Mouse (Mus musculus) liver, embryonic 13.5 days (tissue): ENCODE results near the gene Ccdc163. TPM values are rescaled to one million over a fixed set of nuclear protein-coding genes. Genes with fewer than 3 reads are reported as not detected.

ENCODE experiments used
- ATAC-seq: fragments of 200-750 bp; cut with Nextera tagmentation; 2 replicates; pipeline ENCODE4 v1.8.0; 2017; ENCODE audit warnings: low read depth, mild to moderate bottlenecking, moderate number of reproducible peaks, moderate library complexity
- DNase-seq: peaks from one replicate; pipeline ENCODE4 v3.0.0; 2022
- H3K27ac ChIP-seq: fragments of 300-500 bp; sonication (generic); 2 replicates; pipeline ENCODE4 v1.5.1; 2015; ENCODE audit warnings: moderate library complexity, mild to moderate bottlenecking, inconsistent platforms
- H3K27me3 ChIP-seq: fragments of 300-500 bp; sonication (generic); 2 replicates; pipeline ENCODE4 v1.6.1; 2015; ENCODE audit warnings: mild to moderate bottlenecking, inconsistent platforms
- H3K36me3 ChIP-seq: fragments of 300-500 bp; sonication (generic); 2 replicates; pipeline ENCODE4 v1.6.1; 2015; ENCODE audit warnings: mild to moderate bottlenecking, inconsistent platforms
- H3K4me1 ChIP-seq: fragments of 300-500 bp; sonication (generic); replicated peaks from 2 replicates; pipeline ENCODE4 v1.6.1; 2015; ENCODE audit warnings: inconsistent platforms
- H3K4me2 ChIP-seq: fragments of 300-500 bp; sonication (generic); 2 replicates; pipeline ENCODE4 v1.6.1; 2015; ENCODE audit warnings: inconsistent platforms, mild to moderate bottlenecking, moderate library complexity
- H3K4me3 ChIP-seq: fragments of 300-500 bp; sonication (generic); replicated peaks from 2 replicates; pipeline ENCODE4 v1.5.1; 2015; ENCODE audit warnings: mild to moderate bottlenecking, inconsistent platforms
- H3K9ac ChIP-seq: fragments of 300-500 bp; sonication (generic); 2 replicates; pipeline ENCODE4 v1.6.1; 2015; ENCODE audit warnings: mild to moderate bottlenecking, inconsistent platforms
- H3K9me3 ChIP-seq: fragments of 300-500 bp; sonication (generic); replicated peaks from 2 replicates; pipeline ENCODE4 v1.6.1; 2016; ENCODE audit warnings: inconsistent platforms
- WGBS: fragments of 180-500 bp; shearing (Covaris S2); methylation state at CpG from one replicate; pipeline ENCODE4 v1.1.7; 2015; ENCODE audit not compliant: insufficient replicate concordance; 5-methylcytosine and 5-hydroxymethylcytosine counted together
- polyA plus RNA-seq: library from polyadenylated mRNA; unstranded; fragments of >200 nt; fragmentation: Nextera tagmentation; extraction: Ambion mirVana; gene quantifications from 2 replicates; pipeline ENCODE4 v1.2.1, GENCODE M21; 2015

The Ccdc163 gene
- polyA plus RNA-seq, 1 experiment from 2014 or later: 13.3 TPM

DNA sequence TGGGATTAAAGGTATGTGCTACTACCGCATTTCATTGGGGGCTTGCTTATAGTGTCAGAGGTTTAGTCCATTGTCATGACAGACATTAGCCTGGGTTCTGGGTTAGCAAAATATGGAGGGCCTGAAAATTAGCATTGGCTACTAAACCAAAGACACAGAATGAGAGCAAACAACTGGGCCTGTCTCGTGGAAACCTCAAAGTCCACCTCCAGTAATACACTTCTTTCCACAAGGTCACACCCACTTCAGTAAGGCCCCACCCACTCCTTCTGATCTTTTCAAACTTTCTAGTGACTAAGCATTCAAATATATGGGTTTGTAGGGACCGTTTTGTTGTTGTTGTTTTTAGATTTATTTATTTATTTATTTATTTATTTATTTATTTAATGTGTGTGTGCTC, 21.2 kb downstream of the Ccdc163 start:
- no peak for ATAC-seq

DNA sequence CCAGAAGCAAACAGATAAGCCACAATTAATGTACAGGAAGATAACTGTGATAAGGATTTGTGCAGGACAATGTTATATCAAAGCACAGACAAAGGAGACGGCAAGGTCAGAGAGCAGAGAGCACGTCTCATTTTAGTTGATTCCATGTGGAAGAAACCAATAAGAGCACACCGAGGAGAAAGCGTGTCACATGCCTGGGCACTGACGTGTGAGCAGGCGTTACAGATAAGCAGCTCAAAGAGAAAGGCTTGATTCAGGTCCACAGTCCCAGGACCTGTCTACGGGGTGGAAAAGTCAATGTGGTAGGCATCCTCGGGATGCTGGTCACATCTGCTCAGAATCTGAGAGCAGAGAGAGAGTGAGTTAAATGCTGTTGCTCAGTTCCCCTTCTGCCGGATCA, 22.8 kb downstream of the Ccdc163 start:
- Histone ChIP-seq H3K36me3 (no peaks in the 10 kb centered on the region), H3K4me1 (peaks cover 3% of the 10 kb centered on the region; the same call in 1 of the 2 replicates), H3K4me3 (no peak overlapping the region), H3K4me2 (no peak overlapping the region), H3K27me3 (no peaks in the 10 kb centered on the region), H3K9me3 (no peaks in the 10 kb centered on the region), H3K9ac (no peak overlapping the region), H3K27ac (no peak overlapping the region)
- ATAC-seq (no peak), DNase-seq (no peak)
- WGBS: 56% methylated on average over 9 of the region's 9 CpGs

More for the DNA sequence above, 21.2 kb downstream of the Ccdc163 start:
- no peaks in the 10 kb centered on the region for H3K9me3 ChIP-seq
- no peak overlapping the region for H3K9ac ChIP-seq
- H3K27ac ChIP-seq: no peak overlapping the region
- no peak for DNase-seq
- H3K27me3 ChIP-seq: no peaks in the 10 kb centered on the region
- peaks cover 3% of the 10 kb centered on the region; the same call in 1 of the 2 replicates for H3K4me1 ChIP-seq
- 73% methylated on average over 3 of the region's 3 CpGs for WGBS
- H3K4me2 ChIP-seq: no peak overlapping the region
- no peaks in the 10 kb centered on the region for H3K36me3 ChIP-seq
- H3K4me3 ChIP-seq: no peak overlapping the region

DNA sequence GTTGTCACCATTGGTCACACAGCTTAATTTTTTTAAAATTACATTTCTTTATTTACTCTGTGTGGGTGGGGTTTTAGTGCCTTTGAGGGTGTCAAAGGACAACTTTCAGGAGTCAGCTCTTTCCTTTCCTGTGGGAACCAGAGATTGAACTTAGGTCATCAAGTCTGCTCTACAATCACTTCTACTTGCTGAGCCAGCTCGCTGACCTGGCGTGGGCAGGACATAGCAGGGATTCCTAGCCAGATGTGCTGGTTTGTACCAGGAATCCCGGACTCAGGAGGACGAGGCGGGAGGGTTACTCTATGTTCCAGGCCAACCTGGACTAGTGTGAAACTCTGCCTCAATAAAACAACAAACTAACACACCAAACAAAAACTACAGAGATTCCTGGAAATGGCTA, 24.0 kb downstream of the Ccdc163 start:
- WGBS: 62% methylated on average over 5 of the region's 5 CpGs
- Histone ChIP-seq H3K9me3 (no peaks in the 10 kb centered on the region), H3K4me3 (no peak overlapping the region), H3K36me3 (no peaks in the 10 kb centered on the region), H3K9ac (no peak overlapping the region), H3K27me3 (no peaks in the 10 kb centered on the region), H3K4me2 (no peak overlapping the region), H3K27ac (no peak overlapping the region), H3K4me1 (peaks cover 3% of the 10 kb centered on the region; the same call in 1 of the 2 replicates)
- DNase-seq (no peak), ATAC-seq (no peak)

DNA sequence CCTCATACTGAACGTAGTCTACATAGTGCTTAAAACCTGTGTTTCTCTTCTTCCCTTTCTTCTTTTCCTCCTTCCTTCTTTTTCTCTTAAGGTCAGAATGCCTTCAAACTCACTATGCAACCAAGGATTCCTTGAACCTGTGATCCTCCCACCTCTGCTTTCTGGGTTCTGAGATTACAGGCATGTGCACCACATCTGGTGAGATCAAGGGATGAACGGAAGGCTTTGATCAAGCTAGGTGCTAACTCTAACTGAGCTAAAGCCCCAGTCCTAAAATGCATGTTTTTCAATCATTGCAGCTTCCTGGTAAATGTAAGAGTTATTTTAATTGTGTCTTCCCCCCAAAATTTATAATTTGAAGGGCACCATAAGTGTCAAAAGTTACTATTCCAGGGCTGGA, 26.7 kb downstream of the Ccdc163 start:
- Histone ChIP-seq H3K4me1 (no peaks in the 10 kb centered on the region), H3K9me3 (no peaks in the 10 kb centered on the region), H3K27ac (no peak overlapping the region), H3K9ac (no peak overlapping the region), H3K4me2 (no peak overlapping the region), H3K27me3 (no peaks in the 10 kb centered on the region), H3K36me3 (no peaks in the 10 kb centered on the region), H3K4me3 (no peak overlapping the region)
- DNase-seq (no peak), ATAC-seq (no peak)
- 56% methylated on average over 2 of the region's 2 CpGs for WGBS

DNA sequence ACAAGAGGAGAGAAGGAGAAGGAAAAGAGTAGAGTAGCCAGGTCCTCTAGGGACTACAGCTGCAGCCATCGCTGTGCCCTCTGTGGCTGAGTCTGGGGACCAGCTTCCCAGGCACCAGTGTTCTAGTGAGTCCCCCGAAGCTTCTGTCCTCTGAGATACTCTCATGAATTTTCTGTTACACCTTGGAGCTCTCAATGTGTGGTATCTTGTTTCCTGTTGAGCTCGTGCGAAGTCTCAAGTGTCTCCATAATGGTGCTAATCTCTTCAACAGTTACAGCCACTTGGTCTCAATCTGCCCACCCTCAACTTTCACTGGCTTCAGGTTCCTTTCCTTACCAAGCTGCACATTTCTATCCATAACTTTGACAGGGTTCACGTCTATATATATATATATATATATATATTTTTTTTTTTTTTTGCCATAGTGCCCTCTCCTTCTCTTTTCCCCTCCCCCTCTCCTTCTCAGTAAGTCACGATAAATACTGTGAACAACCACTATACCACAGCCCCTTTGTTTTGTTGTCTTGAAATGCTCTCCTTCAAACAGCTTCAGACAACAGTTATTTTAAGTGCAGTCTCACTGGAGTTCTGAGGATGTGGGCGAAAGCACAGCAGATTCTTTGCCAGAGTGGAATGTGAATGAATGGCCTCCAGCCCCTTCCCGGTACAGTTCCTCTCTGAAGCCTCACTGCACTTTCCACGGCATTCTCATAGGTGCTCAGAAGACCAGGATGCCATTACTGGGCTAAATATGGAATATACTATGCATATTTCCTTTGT, 30.9 kb downstream of the Ccdc163 start:
- DNase-seq (no peak), ATAC-seq (no peak)
- H3K9me3 ChIP-seq: no peaks in the 10 kb centered on the region
- H3K4me3 ChIP-seq: no peak overlapping the region
- 35% methylated on average over 9 of the region's 9 CpGs for WGBS
- H3K36me3 ChIP-seq: no peaks in the 10 kb centered on the region
- H3K4me1 ChIP-seq: no peaks in the 10 kb centered on the region
- H3K27ac ChIP-seq: no peak overlapping the region
- H3K4me2 ChIP-seq: no peak overlapping the region
- no peaks in the 10 kb centered on the region for H3K27me3 ChIP-seq
- no peak overlapping the region for H3K9ac ChIP-seq

DNA sequence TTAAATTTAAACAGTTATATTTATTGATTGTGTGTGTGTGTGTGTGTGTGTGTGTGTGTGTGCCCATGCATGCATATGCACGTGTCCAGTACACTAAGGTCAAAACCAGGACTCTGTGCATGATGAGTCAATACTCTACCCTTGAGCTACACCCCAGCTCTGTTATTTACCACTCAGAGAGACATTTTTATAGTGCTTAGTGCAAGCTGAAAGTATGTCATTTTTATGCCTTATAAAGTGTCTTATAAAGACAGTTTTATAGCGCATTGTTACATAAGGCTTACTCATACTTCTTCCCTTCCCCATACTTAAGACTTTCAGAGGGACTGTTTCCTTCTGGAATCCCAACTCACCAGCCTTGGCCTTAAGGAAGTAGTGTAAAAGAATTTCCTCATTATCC, 41.4 kb downstream of the Ccdc163 start:
- no peaks in the 10 kb centered on the region for H3K36me3 ChIP-seq
- no peak overlapping the region for H3K27ac ChIP-seq
- H3K9ac ChIP-seq: no peak overlapping the region
- no peaks in the 10 kb centered on the region for H3K9me3 ChIP-seq
- H3K4me3 ChIP-seq: no peak overlapping the region
- H3K27me3 ChIP-seq: no peaks in the 10 kb centered on the region
- no peak for DNase-seq
- ATAC-seq: no peak
- no peaks in the 10 kb centered on the region; the same call in 1 of the 2 replicates for H3K4me1 ChIP-seq
- WGBS: 66% methylated on average over 2 of the region's 2 CpGs
- H3K4me2 ChIP-seq: no peak overlapping the region

DNA sequence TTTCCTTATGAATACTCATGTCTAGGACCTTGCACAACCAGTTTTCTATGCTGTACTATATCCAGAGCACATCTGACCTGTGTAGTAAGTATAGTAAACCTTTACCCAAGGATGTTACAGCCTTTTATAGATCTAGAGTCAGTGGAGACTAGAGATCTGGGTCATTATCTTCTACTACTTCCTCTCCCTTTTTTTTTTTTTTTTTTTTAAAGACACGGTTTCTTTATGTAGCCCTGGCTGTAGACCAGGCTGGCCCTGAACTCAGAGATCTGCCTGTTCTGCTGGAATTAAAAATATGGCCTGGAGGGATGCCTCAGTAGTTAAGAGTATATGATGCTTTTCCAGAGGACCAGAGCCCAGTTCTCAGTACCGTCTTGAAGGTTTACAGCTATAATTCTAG, 53.6 kb downstream of the Ccdc163 start:
- 42% methylated on average over 2 of the region's 2 CpGs for WGBS
- no peak overlapping the region for H3K4me3 ChIP-seq
- no peak overlapping the region for H3K4me2 ChIP-seq
- H3K9ac ChIP-seq: no peak overlapping the region
- DNase-seq (no peak), ATAC-seq (no peak)
- no peaks in the 10 kb centered on the region for H3K36me3 ChIP-seq
- H3K9me3 ChIP-seq: no peaks in the 10 kb centered on the region
- 0 out of 2 replicates have a peak, but pooled peaks cover 4% of the 10 kb centered on the region for H3K4me1 ChIP-seq
- H3K27me3 ChIP-seq: no peaks in the 10 kb centered on the region
- H3K27ac ChIP-seq: no peak overlapping the region

DNA sequence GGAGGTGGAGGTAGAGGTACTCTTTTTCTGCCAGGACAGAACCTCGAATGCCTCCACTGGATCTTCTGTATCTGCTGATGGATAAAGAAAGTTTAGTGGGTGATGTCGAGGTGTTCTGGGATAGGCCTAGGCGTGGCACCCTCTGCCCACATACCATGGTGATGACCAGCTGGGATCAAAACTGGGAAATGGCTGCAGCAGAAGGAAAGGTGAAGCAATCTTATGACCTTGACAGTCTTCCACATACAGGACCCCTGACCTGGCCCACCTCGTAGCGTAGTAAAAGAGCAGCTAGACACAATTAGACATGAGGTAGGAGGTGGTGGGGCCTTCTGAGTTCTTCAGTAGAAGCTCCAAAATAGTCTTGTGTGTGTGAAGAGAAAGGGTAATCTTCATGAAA, 55.7 kb downstream of the Ccdc163 start:
- DNase-seq: no peak
- no peaks in the 10 kb centered on the region for H3K9me3 ChIP-seq
- ATAC-seq: no peak
- no peak overlapping the region for H3K4me3 ChIP-seq
- no peak overlapping the region for H3K9ac ChIP-seq
- 56% methylated on average over 5 of the region's 5 CpGs for WGBS
- no peak overlapping the region for H3K4me2 ChIP-seq
- H3K27ac ChIP-seq: no peak overlapping the region
- no peaks in the 10 kb centered on the region for H3K27me3 ChIP-seq
- no peaks in the 10 kb centered on the region for H3K36me3 ChIP-seq
- peaks cover 15% of the 10 kb centered on the region for H3K4me1 ChIP-seq

DNA sequence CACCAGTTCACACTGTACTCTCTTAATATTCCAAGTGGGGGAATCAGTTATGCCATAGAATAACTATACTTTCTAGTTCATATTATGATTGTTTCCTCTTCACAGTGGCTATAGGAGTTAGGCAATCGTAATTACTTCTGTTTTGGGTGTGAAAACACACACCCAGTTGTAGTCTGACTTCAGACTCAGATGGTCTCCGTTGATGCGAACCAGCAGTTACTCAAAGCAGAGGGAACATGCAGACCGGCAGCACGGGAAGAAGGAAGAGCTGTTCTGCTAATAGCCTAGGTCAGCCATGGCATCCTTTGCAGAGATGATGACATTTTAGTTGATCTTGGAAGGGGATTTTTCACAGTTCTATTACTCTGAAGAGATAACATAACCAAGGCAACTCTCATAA, 60.2 kb downstream of the Ccdc163 start:
- WGBS: 73% methylated on average over 5 of the region's 5 CpGs
- ATAC-seq (no peak), DNase-seq (no peak)
- Histone ChIP-seq H3K36me3 (no peaks in the 10 kb centered on the region), H3K4me3 (no peak overlapping the region), H3K4me1 (peaks cover 16% of the 10 kb centered on the region), H3K27me3 (no peaks in the 10 kb centered on the region), H3K4me2 (no peak overlapping the region), H3K9me3 (no peaks in the 10 kb centered on the region), H3K27ac (no peak overlapping the region), H3K9ac (no peak overlapping the region)

DNA sequence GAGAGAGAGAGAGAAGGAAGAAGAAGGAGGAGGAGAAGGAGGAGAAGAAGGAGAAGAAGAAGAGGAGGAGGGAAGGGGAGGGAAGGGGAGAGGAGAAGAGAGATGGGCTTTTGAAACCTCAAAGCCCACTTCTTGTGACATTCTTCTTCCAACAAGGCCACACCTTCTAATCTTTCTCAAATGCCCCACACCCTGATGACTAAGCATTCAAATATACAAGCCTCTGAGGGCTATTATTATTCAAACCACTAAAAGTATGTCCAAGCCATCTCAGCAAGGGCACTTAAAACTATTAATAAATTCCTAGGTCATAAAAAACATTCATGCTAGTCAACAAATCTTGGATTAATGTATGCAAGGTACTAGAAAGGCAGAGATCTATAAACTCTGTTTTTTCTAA, 60.8 kb downstream of the Ccdc163 start:
- H3K4me1 ChIP-seq: peaks cover 16% of the 10 kb centered on the region
- no peaks in the 10 kb centered on the region for H3K36me3 ChIP-seq
- H3K9ac ChIP-seq: no peak overlapping the region
- no peak overlapping the region for H3K4me2 ChIP-seq
- no peaks in the 10 kb centered on the region for H3K27me3 ChIP-seq
- H3K4me3 ChIP-seq: no peak overlapping the region
- H3K9me3 ChIP-seq: no peaks in the 10 kb centered on the region
- no peak overlapping the region for H3K27ac ChIP-seq
- no peak for DNase-seq
- ATAC-seq: no peak

DNA sequence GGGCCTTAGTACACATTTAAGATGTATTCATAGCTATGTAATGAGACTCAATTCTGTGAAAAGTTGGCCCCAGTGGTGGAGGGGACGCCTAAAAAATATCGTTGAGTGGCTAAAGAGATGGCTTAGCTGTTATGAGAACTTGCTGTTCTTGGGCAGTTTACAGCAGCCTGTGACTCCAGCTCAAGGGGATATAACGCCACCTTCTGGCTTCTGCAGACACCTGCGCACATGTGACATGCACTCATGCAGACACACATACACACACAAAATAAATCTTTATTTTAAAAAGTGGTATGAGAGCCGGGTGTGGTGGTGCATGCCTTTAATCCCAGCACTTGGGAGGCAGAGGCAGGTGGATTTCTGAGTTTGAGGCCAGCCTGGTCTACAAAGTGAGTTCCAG, 68.1 kb downstream of the Ccdc163 start:
- H3K9me3 ChIP-seq: no peaks in the 10 kb centered on the region
- no peaks in the 10 kb centered on the region for H3K36me3 ChIP-seq
- 71% methylated on average over 5 of the region's 5 CpGs for WGBS
- H3K4me3 ChIP-seq: no peak overlapping the region
- no peak for DNase-seq
- no peak for ATAC-seq
- H3K9ac ChIP-seq: no peak overlapping the region
- H3K4me1 ChIP-seq: no peaks in the 10 kb centered on the region
- no peaks in the 10 kb centered on the region for H3K27me3 ChIP-seq
- no peak overlapping the region for H3K4me2 ChIP-seq
- H3K27ac ChIP-seq: no peak overlapping the region

DNA sequence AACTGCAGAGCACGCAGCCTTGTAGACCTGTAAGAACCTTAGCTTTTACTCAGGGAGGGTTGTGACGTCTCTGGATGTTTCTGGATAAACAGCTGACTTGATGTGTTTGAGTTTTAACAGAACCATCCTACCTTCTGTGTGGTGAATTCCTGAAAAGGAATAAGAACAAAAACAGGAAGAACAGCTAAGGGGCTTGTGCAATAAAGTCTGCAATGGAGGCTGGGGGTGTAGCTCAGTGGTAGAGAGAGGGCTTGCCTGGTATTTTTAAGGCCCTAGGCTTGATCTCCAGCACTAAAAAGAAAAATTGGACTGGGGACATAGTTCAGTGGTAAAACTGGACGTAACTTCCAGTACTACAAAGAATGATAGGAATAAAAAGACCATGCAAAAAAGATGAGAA, 68.8 kb downstream of the Ccdc163 start:
- H3K9me3 ChIP-seq: no peaks in the 10 kb centered on the region
- no peak overlapping the region for H3K9ac ChIP-seq
- H3K4me3 ChIP-seq: no peak overlapping the region
- DNase-seq (no peak), ATAC-seq (no peak)
- H3K4me2 ChIP-seq: no peak overlapping the region
- no peaks in the 10 kb centered on the region for H3K4me1 ChIP-seq
- 62% methylated on average over 3 of the region's 3 CpGs for WGBS
- H3K27me3 ChIP-seq: no peaks in the 10 kb centered on the region
- H3K27ac ChIP-seq: no peak overlapping the region
- H3K36me3 ChIP-seq: no peaks in the 10 kb centered on the region
